Mouse (Mus musculus) cerebral cortex, adult 2 months (tissue): ENCODE data around the gene Plch1.

Source experiments
- WGBS: fragments of 180-500 bp; shearing (Covaris S2); methylation state at CpG from one replicate; pipeline ENCODE4 v1.1.7; 2018; 5-methylcytosine and 5-hydroxymethylcytosine counted together

Plch1 gene

DNA sequence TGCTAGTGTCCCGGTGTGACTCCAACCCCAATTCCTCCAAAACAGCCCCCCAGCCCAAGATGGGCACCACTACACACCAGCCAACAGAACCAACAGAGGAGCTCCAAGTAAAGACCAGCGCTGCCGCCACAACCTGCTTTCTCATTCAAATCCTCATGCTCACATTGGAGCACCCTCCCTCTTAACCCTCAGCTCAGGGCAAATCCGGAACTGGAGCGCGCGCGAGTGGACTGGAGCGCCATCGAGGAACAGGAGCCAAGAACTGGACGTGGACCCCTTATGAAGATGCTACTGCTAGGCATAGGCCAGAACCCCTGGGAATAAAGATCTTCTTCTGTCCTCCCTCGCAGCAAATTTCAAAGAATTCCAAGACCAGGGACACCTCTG lies at the start of gene Plch1:
Gene Plch1, minus strand, starts transcription at position 164 of the 387 bp plus-strand sequence.
- WGBS: under 1% methylated on average over 12 of the region's 12 CpGs

DNA sequence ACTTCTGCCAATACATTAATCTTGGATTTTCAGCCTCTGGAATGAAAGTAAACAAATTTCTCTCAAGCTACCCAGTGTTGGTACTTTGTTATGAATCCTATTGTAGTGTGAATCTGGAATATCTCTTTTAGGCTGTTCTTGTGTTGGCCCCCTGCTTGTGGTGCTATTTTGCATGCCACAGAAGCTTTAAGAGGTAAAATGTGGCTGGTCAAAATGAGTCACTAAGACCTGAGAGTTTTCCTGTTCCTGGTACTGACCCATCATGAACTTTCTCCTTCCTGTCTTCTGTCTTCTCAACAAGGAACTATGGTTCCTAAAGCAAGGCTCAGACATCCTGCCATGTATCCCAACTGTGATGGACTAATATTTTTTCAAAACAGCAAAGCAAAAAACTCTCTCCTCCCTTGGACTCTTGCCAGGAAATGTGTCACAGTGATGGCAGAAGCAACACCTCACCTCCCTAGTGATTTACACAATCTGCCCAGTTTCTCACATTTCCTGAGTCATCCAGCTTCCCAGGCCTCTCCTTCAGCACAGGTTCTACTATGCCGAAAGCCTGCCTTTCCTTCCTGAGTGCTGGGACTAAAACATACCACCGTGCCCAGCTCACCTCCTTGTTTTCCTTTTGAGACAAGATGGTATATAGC lies 42.1 kb upstream of the Plch1 start:
- 44% methylated on average over 2 of the region's 2 CpGs for WGBS

DNA sequence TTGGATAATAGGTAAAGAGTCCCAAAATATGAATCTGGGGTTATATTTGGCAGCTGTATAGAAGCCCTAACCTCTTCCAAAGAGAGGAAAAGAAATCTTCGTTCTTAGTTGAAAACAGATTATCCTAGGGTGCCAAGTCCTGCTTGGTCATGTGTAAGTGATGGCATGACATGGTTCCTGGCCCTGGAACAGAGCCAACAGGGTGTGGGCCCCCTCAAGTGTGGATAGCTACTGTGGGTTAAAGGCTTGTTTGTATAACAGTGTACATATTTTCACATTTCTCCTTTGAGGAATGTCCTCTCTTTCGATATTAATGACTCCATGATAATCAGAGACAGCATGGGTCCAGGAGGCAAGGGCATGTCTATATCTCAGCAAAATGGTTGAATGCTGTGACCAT lies 39.7 kb upstream of the Plch1 start:
- WGBS: 79% methylated on average over 2 of the region's 2 CpGs

DNA sequence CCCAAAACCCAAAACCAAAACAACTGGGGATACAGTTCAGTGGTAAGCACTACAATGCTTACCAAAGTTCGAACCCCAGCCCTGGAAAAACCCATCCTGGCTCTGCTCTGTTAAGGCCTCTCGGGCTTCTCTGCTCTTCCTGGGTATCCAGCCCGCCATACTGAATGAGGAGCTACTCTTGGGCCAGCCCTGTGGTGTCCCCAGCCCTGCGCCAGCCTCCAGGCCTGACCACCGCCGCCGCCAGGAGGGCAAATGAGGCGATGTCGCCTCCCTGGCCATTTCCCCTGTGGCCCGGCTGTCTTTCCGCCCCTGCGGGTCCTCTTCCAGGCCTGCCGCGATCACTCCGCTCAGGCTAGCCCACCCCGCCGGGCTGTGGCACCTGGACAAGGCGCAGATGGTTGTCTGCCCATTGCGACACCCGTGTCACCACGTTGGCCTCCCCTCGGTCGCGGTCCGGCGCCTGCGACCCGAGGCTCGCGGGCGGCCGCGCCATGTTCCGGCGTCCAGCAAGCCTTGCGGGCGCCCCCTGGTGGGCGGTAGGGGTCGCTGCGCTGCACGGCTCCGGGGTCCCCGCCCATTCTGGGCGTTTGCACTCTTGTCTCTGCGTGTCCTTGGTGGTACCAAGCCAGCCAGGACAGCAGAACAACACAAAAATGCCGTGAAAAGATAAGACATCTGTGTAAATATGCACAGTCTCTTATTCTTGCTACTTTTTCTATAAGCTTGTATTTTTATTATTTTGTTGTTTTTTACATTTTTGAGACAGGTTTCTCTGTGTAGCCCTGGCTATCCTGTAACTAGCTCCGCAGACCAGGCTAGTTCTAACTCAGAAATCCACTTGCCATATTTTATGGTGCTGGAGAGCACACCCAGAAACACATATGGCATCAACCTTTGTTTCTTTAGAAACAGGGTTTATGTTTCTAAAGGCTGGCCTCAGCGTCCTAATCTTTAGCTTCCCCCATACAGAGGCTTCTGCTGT lies 29.9 kb upstream of the Plch1 start, which contains the start of gene E130311K13Rik:
Gene E130311K13Rik, minus strand, starts transcription at position 595 of the 982 bp plus-strand sequence.
- 4% methylated on average over 48 of the region's 48 CpGs for WGBS

DNA sequence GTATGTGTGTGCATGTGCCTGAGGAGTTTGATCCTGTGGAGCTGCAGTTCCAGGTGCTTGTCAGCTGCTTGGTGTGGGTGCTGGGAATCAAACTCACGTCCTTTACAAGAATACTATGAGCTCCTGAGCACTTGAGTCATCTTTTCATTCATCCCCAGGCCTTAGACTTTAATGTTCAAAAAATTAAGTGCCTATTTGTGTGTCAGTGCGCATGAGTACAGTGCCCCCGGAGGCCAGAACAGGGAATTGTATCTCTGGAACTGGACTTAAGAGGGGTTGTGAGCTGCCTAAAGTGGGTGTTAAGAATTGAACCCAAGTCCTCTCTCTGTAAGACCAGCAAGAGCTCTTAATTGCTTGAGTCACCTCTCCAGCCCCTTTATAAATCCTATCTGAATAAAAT lies 20.4 kb upstream of the Plch1 start:
- WGBS: 71% methylated on average over 3 of the region's 3 CpGs

DNA sequence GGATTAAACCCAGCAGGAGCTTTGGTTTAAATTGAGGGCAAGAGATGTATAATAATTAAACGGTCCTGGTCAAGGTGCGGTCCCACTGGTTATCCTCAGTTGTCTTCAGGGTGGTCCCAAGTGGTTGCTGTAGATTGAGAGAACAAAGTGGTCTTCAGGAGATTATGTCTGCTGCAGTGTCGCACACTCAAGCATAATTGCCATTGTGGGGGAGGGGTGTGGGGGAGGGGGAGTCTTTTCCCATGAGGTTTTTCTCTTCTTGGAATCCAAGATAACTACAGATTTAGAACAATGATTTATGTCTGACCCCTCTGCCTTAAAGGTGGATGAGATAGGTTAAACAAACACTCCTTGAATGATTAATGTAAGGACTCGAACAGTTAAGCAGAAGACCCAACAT lies 11.0 kb upstream of the Plch1 start:
- 94% methylated on average over 4 of the region's 4 CpGs for WGBS

DNA sequence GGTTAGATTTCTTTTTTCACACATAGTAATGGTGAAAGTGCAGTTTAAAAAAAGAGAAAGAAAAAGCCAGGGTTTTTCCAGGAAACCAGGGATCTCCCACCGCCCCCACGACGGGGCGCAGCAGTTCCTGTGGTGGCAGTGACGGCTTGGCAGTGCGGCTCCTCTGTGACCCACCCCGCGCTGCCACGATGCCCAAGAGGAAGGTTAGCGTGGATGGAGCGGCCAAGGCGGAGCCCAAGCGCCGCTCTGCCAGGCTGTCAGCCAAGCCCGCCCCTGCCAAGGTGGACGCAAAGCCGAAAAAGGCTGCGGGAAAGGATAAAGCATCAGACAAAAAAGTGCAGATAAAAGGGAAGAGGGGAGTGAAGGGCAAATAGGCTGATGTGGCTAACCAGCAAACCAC lies 6.0 kb upstream of the Plch1 start:
- 4% methylated on average over 18 of the region's 18 CpGs for WGBS

DNA sequence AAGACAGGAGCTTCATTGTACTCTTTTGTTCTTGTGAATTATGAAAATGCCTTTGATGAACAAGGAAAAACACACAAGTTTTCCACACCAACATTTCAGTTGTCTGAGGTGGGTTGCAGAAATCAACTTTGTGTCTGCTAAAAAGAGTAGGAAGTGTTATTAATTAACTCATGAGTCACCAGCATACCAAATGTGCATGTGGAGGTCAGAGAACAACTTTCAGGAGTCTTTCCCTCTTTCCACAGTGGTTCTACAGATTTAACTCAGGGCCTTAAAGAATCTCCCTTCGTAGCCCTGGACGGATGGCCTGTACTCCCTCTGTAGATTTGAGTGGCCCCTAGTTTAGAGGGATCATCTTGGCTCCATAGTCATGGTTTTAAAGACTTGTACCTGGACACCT lies 4.9 kb upstream of the Plch1 start:
- WGBS: 94% methylated on average over 2 of the region's 2 CpGs

DNA sequence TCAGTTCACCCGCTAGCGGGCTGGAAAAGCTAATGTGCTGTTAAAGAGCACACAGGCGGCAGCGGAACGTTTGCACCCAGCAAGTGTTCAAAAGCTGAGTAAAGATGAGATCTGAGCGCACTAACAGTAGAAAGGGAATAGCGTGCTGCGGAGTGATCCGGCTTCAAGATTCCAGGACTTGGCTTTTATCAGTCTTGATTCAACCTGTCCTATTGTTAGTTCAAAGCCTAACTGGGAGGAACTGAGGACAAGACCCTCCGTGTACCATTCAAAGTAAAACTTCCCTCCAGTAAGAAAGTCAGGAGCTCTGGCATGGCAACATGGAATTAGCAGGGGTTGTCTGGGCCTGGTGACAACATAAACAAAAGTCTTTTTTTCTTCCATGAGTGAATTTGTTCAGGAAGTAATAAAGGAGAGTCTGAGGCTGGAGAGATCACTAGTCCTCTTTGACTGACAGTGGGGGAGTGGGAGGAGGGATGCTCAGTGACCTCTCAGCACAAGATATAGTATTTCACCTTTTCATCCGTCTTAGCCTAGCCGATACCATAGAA lies 824 bp upstream of the Plch1 start:
- 17% methylated on average over 12 of the region's 12 CpGs for WGBS

DNA sequence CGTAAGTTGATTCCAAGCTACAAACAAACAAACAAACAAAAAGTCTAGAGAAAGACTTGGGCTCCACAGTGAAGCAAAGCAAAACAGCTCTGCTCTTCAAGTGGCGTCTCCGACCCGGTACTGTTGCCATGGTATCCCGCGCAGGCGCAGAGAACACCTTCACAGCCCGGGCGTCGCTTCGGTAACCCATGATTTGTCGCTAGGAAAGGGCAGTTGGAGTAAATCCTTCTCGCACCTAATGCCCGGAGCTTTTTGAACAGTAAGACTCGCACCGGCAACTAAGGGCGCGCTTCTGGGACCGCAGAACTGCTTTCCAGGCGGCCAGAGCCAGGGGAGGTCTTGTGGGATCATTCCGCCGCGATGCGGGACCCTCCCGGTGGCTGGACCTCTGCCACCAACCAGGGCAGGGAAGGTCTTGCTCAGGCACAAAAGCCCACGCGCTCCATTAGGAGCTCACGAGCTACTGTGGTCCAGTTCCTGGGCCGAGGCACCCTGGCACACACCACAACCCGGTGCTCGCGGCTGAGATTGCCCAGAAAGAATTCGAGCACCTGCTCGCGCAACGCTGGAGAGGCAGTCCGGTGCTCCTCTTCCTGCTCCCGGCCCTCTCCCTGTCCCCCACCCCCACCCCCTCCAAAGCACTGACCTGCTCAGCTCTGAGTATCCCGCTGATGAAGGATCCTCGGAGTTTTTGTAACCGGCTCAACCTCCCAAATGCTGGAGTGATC lies 527 bp downstream of the Plch1 start:
- WGBS: under 1% methylated on average over 41 of the region's 41 CpGs

DNA sequence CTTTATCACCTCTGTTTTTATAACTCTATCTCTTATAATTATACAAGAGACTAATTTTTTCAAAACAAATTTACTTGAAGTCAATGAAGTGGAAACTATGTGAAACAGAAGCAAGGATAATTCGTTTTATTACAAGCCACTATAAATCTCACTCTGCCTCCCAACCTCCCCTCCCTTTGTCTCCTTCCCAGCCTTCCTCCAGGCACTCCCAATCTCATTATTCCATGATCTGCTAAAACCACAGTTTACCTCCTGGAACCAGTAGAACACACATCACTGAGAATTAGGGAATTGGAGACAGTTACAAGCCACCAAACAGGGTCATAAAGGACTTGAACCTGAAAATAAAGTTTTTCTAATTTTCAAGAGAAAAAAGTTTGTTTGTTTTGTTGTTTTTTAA lies 2.1 kb downstream of the Plch1 start:
- 63% methylated on average over 1 of the region's 1 CpGs for WGBS

DNA sequence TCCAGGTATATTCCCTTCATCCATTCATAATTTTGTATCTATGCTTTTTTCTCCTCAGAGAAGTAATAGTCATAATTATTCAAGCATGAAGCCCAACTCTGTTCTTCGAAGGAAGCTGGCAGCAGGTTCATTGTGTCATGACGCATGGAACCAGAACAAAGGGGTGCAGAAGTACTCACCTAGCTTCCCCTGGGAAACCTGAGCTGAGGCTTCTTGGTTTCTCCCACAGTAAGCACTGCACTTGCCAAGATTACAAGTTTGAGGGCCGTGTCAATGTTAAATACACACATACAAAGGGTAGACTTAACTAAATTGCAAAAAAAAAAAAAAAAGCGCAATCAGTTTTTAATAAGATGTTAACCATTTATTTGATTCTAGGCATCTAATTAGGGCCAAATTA lies 3.0 kb downstream of the Plch1 start:
- WGBS: 85% methylated on average over 4 of the region's 4 CpGs

DNA sequence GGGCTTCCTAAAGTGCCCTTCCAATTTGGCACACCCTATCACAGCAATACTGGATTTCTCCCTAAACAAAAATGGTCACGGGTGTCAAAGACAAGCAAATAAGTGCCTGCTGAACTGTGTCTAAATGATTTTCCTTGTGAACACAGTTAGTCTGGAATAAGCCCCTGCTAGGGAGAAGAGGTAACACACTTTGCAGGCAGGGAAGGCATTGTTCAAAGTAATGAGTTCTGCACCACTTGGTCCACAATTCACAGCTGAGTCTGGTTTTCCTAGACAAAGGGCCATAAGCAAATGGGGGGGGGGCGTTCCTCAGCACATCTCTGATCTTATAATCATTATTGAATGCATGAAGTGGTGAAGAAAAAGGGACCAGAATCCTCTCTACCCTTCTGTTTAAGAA lies 3.5 kb downstream of the Plch1 start:
- 54% methylated on average over 2 of the region's 2 CpGs for WGBS

DNA sequence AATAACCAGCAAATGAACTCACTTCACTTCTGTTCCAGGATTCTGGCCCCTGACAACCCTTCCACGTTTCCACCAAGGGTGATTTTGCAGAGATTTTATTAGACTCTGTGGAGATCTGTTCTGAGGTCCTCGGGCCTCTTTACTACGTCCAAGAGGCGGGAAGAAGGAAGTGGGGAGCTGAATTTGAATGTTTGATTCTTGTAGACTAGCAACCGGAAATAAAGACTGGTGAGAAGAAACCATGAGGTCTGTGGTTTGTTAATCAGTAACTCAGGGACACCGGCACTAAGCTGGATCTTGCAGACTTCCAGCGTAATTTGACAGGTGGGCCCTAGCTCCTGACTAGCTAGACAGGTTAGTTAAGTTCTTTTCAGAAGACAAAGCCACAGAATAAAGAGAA lies 5.6 kb downstream of the Plch1 start:
- 69% methylated on average over 7 of the region's 7 CpGs for WGBS

DNA sequence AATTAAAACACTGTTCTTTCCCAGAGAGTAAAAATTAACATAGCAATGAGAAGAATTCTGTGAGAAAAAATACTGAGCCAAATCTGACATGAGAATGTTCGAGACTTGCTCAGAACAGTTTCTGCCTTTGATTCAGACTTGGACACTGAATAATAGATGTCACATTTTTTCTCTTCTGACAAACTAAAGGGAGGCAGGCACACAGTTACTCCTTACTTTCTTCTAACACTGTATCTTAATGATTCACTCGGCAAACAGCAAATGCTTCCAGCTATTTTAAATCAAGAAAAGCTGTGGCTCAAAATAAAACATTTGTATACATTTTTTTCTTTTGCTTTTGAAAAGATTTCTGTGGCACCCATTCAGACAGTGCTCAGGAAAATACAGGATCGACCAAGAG lies 7.1 kb downstream of the Plch1 start:
- WGBS: 16% methylated on average over 3 of the region's 3 CpGs

DNA sequence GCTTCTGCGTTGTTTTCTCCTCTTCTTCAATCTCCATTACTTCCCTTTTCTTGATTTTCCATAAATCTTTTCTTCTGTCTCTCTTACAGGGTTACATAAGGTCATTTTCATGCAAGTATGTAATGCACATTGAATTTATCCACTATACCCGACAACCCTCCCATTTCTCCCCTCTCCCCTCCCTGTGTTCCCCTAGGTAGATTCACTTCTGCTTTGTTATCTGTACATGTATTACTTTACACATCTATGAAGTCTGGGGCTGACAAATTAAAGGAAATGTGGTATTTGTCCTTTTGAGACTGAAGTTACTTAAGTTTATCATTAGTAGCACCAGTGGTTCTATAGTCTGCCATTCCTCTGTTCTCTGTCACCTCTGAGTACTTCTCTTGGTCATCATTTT lies 18.2 kb downstream of the Plch1 start:
- WGBS: 88% methylated on average over 2 of the region's 2 CpGs

DNA sequence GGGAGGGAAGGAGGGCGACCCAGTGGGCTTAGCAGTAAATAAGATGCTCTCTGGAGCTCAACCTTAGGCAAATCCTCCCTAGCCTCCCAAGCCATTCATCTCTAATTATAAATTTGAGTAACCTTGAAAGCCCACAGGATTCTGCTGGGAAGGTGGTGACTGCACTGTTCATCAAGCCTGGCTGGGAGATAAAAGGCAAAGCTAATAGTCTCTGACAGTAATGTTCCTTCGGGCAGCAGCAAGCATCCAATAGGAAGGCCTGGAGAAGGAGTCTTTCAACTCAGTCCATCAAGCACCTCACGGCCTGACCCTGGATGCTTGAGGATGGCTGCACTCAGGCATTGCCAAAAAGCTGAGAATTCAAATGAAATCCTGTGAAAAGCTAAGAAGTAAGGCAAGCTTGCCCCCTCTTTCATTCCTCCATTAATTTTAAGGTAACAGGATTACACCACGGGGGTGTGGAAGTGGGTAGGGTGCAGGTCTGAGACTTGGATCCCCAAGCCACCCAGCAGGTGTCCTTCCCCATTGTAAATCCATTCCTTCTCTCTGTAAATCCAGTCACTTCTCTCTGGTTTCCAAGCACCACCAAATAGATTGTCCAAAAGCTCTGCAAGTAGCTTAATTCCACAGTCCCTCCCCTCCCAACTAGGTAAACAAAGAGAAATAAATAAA lies 20.1 kb downstream of the Plch1 start:
- WGBS: 51% methylated on average over 4 of the region's 4 CpGs

DNA sequence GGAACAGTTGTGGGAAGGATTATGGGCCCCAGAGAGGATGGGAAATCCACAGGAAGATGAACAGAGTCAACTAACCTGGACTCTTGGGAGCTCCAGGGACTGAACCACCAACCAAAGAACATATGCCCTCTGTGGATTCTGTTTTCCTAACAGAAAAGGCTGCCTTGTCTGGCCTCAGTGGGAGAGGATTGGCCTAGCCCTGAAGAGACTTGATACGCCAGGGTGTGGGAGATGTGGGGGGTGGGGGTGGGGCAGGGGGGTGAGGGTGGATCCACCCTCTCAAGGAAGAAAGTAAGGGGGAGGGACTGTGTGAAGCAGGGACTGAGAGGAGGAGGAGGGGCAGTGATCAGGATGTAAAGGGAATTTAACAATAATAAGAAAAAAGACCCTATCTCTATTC lies 26.5 kb downstream of the Plch1 start:
- 83% methylated on average over 1 of the region's 1 CpGs for WGBS

DNA sequence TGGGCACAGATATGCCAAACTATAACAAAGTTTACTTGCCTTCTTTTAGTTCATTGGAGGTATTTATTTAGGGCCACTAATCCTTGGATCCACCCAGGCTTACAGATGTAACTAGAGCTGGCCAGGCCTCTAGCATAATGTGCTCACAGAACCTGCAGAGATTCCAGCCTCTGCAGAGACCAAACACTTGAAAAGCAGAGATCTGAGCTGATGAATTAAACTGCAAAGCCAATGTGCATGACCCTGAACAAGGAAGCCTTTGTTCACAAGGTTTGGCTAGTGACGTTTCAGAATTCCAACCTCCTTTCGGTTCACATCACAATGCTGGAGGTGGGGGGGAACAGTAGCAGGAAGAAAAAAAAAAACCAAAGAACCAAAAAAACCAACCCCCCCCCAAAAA lies 28.0 kb downstream of the Plch1 start:
- 60% methylated on average over 2 of the region's 2 CpGs for whole genome bisulfite sequencing

DNA sequence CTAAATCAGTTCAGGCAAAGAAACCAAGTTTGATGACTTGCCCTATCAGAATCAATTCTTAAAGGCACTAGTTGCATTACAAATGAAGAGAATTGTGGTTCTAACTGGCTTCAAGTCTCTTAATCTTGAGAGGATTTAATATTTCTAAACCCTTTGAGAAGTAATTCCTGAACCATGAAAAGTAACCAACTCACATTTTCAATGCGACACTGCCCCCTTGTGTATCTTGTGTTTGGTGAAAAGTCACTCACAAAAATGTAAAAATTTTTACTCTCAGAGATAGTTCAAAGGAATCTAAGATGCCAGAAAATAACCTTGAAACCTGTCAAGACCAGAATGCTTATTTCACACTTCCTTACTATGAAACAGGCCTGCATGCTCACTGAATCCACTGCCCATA lies 31.0 kb downstream of the Plch1 start:
- 66% methylated on average over 1 of the region's 1 CpGs for WGBS

DNA sequence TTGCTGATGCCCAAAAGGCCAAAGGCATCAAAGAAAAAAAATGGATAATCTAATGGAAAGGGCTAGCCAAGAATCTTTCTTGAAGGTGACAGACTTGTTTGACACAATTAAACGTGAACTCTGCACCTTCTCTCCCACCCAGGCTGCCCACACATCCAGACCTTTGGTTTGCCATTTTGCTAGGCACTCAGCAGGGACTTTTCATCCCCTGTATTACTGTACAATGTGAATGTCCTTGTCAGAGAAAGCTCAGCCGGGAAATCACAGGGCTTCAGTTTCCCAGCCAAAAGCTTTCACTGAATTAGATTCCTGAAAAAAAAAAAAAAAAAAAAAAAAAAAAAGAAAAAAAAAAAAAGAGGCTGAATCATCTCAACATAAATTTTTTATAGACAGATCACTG lies 34.2 kb downstream of the Plch1 start:
- WGBS: 46% methylated on average over 2 of the region's 2 CpGs

DNA sequence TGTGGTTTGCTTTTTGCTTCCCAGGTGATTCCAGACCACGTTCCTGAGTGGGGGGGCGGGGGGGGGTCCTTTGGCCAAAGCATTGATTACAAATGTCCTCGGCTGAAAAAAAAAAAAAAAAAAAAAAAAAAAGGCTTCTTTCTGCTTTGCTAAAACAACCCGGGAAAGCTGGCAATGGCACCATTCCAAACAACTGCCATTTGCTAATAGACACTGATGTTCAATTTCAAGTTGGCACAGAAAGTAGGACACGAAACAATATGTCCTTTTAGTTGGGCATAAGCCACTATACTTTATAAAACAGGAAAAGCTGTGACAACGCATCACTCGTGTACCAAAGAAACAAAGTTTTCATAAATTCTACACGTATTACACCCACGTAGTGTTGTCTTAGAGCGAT lies 36.6 kb downstream of the Plch1 start:
- WGBS: 27% methylated on average over 10 of the region's 10 CpGs
